In genomic region chr7:49439136-49439535, GRCm38 (mm10) we compare ENCODE assay signal across 8 mouse cellular contexts.
A peak's percentile ranks its signal among the peaks of the same experiment; 100 is the strongest.
DNase-seq lines count a peak whose midpoint lies in the region; ATAC-seq lines count a peak whose summit lies in the region.

No protein-coding gene starts in this region.

- H3K9me3 ChIP-seq in heart, embryonic 13.5 days = no peaks in the 10 kb centered on the region
- no peaks in the 10 kb centered on the region for H3K9me3 ChIP-seq in forebrain, embryonic 15.5 days

- 39% methylated on average over 2 of the region's 2 CpGs for WGBS in heart, embryonic 13.5 days
- WGBS in forebrain, embryonic 15.5 days = 78% methylated on average over 2 of the region's 2 CpGs

- H3K4me1 ChIP-seq in heart, embryonic 13.5 days = peaks cover 27% of the 10 kb centered on the region
- peaks cover 9% of the 10 kb centered on the region for H3K4me1 ChIP-seq in forebrain, embryonic 15.5 days

- H3K27ac ChIP-seq in heart, embryonic 13.5 days (replicated peaks) = peak overlapping the region; percentile 66; the same call in 1 of the 2 replicates
- no peak overlapping the region for H3K27ac ChIP-seq in forebrain, embryonic 15.5 days (replicated peaks)

- H3K4me3 ChIP-seq in heart, embryonic 13.5 days = no peak overlapping the region
- H3K4me3 ChIP-seq in forebrain, embryonic 15.5 days = no peak overlapping the region

- H3K9ac ChIP-seq in heart, embryonic 13.5 days = no peak overlapping the region
- no peak overlapping the region for H3K9ac ChIP-seq in forebrain, embryonic 15.5 days (replicated peaks)

- H3K27me3 ChIP-seq in heart, embryonic 13.5 days (replicated peaks) = no peaks in the 10 kb centered on the region
- no peaks in the 10 kb centered on the region for H3K27me3 ChIP-seq in forebrain, embryonic 15.5 days

- intact Hi-C loops in gastrocnemius, postnatal 36 days (cut with DNase I) = loop anchor here (5.0 kb wide), 1 partner anchor 37 kb away; no protein-coding TSS in a partner anchor

- H3K36me3 ChIP-seq in heart, embryonic 13.5 days = no peaks in the 10 kb centered on the region
- H3K36me3 ChIP-seq in forebrain, embryonic 15.5 days = no peaks in the 10 kb centered on the region

- H3K4me2 ChIP-seq in heart, embryonic 13.5 days = no peak overlapping the region
- H3K4me2 ChIP-seq in forebrain, embryonic 15.5 days (replicated peaks) = no peak overlapping the region

- peak; percentile 43 for DNase-seq in gastrocnemius, adult 18-20 months (ENCODE audit: low spot score)
- DNase-seq in gastrocnemius, postnatal 36 days = no peak
- peak; percentile 34 for DNase-seq in urinary bladder, postnatal 25 days (ENCODE audit: low spot score)
- no peak for DNase-seq in urinary bladder, postnatal 36 days (ENCODE audit: low spot score in 2 of 2)
- DNase-seq in lung, postnatal 25 days (ENCODE audit: low spot score) = peak; percentile 50
- DNase-seq in right cerebral cortex, adult 2 months (ENCODE audit: low spot score in 2 of 2) = no peak

- no peak for ATAC-seq in heart, embryonic 13.5 days (ENCODE audit: extremely low read depth, insufficient number of reproducible peaks, low FRiP score, low TSS enrichment)
- ATAC-seq in forebrain, embryonic 15.5 days (replicated peaks) = no peak

Comparison
In these comparisons a context has a peak if more than half of its experiments do, and no peak if none do; other contexts are left out.
1. DNase-seq: peak in gastrocnemius, adult 18-20 months (single experiment), urinary bladder, postnatal 25 days (single experiment) and lung, postnatal 25 days (single experiment); none in gastrocnemius, postnatal 36 days (0 of 2), urinary bladder, postnatal 36 days (0 of 2) and right cerebral cortex, adult 2 months (0 of 2).